Mouse (Mus musculus) heart, postnatal 0 days (tissue): Measurements from ENCODE around the gene Zbtb16. TPM values are rescaled to one million over a fixed set of nuclear protein-coding genes. Genes with fewer than 3 reads are reported as not detected.

Experiments used
- ATAC-seq: fragments of 200-750 bp; cut with Nextera tagmentation; 2 replicates; pipeline ENCODE4 v1.8.0; 2017; ENCODE audit warnings: low read depth, moderate number of reproducible peaks, moderate library complexity; ENCODE audit not compliant: insufficient read depth
- DNase-seq: peaks from one replicate; pipeline ENCODE4 v3.0.0-alpha.2; 2016; ENCODE audit warnings: low spot score
- H3K27ac ChIP-seq: fragments of 300-500 bp; sonication (generic); 2 replicates; pipeline ENCODE4 v1.5.1; 2014; ENCODE audit warnings: low read depth, mild to moderate bottlenecking
- H3K27me3 ChIP-seq: fragments of 300-500 bp; sonication (generic); 2 replicates; pipeline ENCODE4 v1.6.1; 2014; ENCODE audit warnings: low read length, mixed read lengths; ENCODE audit not compliant: control insufficient read depth, insufficient read depth
- H3K36me3 ChIP-seq: fragments of 300-500 bp; sonication (generic); replicated peaks from 2 replicates; pipeline ENCODE4 v1.6.1; 2014; ENCODE audit warnings: low read length, mixed read lengths; ENCODE audit not compliant: control insufficient read depth, insufficient read depth
- H3K4me1 ChIP-seq: fragments of 300-500 bp; sonication (generic); 2 replicates; pipeline ENCODE4 v1.6.1; 2014; ENCODE audit warnings: antibody characterized with exemption; ENCODE audit not compliant: control insufficient read depth, insufficient read depth
- H3K4me2 ChIP-seq: fragments of 300-500 bp; sonication (generic); 2 replicates; pipeline ENCODE4 v1.6.1; 2014; ENCODE audit warnings: low read depth, mild to moderate bottlenecking, low read length, moderate library complexity
- H3K4me3 ChIP-seq: fragments of 300-500 bp; sonication (generic); 2 replicates; pipeline ENCODE4 v1.5.1; 2014; ENCODE audit warnings: low read depth, low read length
- H3K9ac ChIP-seq: fragments of 300-500 bp; sonication (generic); replicated peaks from 2 replicates; pipeline ENCODE4 v1.6.1; 2014; ENCODE audit warnings: low read depth, low read length, mixed read lengths
- H3K9me3 ChIP-seq: fragments of 300-500 bp; sonication (generic); replicated peaks from 2 replicates; pipeline ENCODE4 v1.6.1; 2016; ENCODE audit warnings: low read length; ENCODE audit not compliant: control insufficient read depth
- CTCF ChIP-seq: IDR thresholded peaks from 2 replicates; pipeline ENCODE4 v1.5.1; 2016; ENCODE audit warnings: antibody characterized with exemption, control low read depth, low read depth
- EP300 ChIP-seq: IDR thresholded peaks from 2 replicates; pipeline ENCODE4 v1.6.1; 2016; ENCODE audit warnings: antibody characterized with exemption, low read depth
- WGBS: fragments of 180-500 bp; shearing (Covaris S2); extraction: QIAGEN DNeasy Blood & Tissue Kit; methylation state at CpG from one replicate; pipeline ENCODE4 v1.1.7; 2014; 5-methylcytosine and 5-hydroxymethylcytosine counted together
- polyA plus RNA-seq: library from polyadenylated mRNA; unstranded; fragments of >200 nt; fragmentation: Nextera tagmentation; extraction: Ambion mirVana; gene quantifications from 2 replicates; pipeline ENCODE4 v1.2.1, GENCODE M21; 2015
- total RNA-seq: library from RNA; depleted of rRNA; stranded (reverse); fragments of >200 nt; gene quantifications from 2 replicates; pipeline ENCODE4 v1.2.3, GENCODE M21; 2014; ENCODE audit warnings: low replicate concordance

Zbtb16 gene
- total and polyA plus RNA-seq, 2 experiments from 2014 or later, result 5.0 to 54.7 TPM

DNA sequence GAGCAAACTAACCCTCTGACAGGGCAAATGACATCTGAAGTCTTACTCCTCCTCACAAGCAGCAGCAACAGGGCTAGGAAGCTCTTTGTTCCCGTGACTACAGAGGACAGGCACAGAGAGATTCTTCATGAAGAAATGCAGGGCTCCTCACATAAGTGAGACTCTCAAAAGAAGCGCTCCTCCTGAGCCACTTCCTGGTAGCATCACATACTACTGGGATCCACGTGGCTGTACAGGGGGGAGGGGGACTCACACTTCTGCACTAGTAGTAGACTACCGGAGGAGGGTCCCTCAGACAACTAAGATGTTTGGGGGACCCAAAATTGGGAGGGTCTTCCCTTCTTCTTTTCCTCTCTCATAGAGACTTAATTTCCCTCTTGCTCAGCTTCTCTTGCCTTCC, 139.7 kb downstream of the Zbtb16 start:
- Histone ChIP-seq H3K36me3 (no peaks in the 10 kb centered on the region), H3K4me1 (peaks cover 25% of the 10 kb centered on the region), H3K4me3 (no peak overlapping the region), H3K27ac (no peak overlapping the region), H3K27me3 (no peaks in the 10 kb centered on the region), H3K9ac (no peak overlapping the region), H3K9me3 (no peaks in the 10 kb centered on the region), H3K4me2 (no peak overlapping the region)
- ATAC-seq (no peak), DNase-seq (no peak)
- TF ChIP-seq CTCF (no peak), EP300 (no peak)
- WGBS, result 64% methylated on average over 4 of the region's 4 CpGs

GRCm38 (mm10) chr9:48695796-48696195, 140.2 kb downstream of the Zbtb16 start:
- Histone ChIP-seq H3K9ac (no peak overlapping the region), H3K4me2 (no peak overlapping the region), H3K36me3 (no peaks in the 10 kb centered on the region), H3K9me3 (no peaks in the 10 kb centered on the region), H3K4me3 (no peak overlapping the region), H3K4me1 (peaks cover 25% of the 10 kb centered on the region), H3K27ac (no peak overlapping the region), H3K27me3 (no peaks in the 10 kb centered on the region)
- ATAC-seq (no peak), DNase-seq (no peak)
- 82% methylated on average over 4 of the region's 4 CpGs for WGBS
- no peak for TF ChIP-seq CTCF
- TF ChIP-seq EP300, result no peak

GRCm38 (mm10) chr9:48694616-48695061, 141.4 kb downstream of the Zbtb16 start:
- 0 out of 2 replicates have a peak overlapping the region, but pooled peaks have one; percentile 39 for H3K27ac ChIP-seq
- H3K36me3 ChIP-seq, result no peaks in the 10 kb centered on the region
- no peak for DNase-seq
- no peak for ATAC-seq
- H3K4me1 ChIP-seq, result peaks cover 25% of the 10 kb centered on the region
- no peaks in the 10 kb centered on the region for H3K9me3 ChIP-seq
- no peak overlapping the region for H3K9ac ChIP-seq
- TF ChIP-seq EP300, result no peak
- TF ChIP-seq CTCF, result no peak
- H3K4me3 ChIP-seq, result no peak overlapping the region
- WGBS, result 18% methylated on average over 10 of the region's 10 CpGs
- H3K4me2 ChIP-seq, result no peak overlapping the region
- H3K27me3 ChIP-seq, result no peaks in the 10 kb centered on the region

- H3K9me3 ChIP-seq, result no peaks in the 10 kb centered on the region
- H3K9ac ChIP-seq, result no peak overlapping the region
- no peak overlapping the region for H3K4me3 ChIP-seq
- H3K36me3 ChIP-seq, result no peaks in the 10 kb centered on the region
- DNase-seq (no peak), ATAC-seq (no peak)
- WGBS, result 83% methylated on average over 7 of the region's 7 CpGs
- no peaks in the 10 kb centered on the region for H3K27me3 ChIP-seq
- H3K4me1 ChIP-seq, result peaks cover 32% of the 10 kb centered on the region
- TF ChIP-seq EP300, result no peak
- TF ChIP-seq CTCF, result no peak
- H3K27ac ChIP-seq, result no peak overlapping the region
- H3K4me2 ChIP-seq, result no peak overlapping the region
These were observed 142.3 kb downstream of the Zbtb16 start for GRCm38 (mm10) chr9:48693696-48694095.

GRCm38 (mm10) chr9:48689718-48689980, 146.4 kb downstream of the Zbtb16 start:
- TF ChIP-seq CTCF, result no peak
- no peak for TF ChIP-seq EP300

GRCm38 (mm10) chr9:48688859-48689717, 146.9 kb downstream of the Zbtb16 start:
- no peak for TF ChIP-seq CTCF
- Histone ChIP-seq H3K36me3 (no peaks in the 10 kb centered on the region), H3K9ac (no peak overlapping the region), H3K4me2 (no peak overlapping the region), H3K27me3 (no peaks in the 10 kb centered on the region), H3K4me3 (no peak overlapping the region), H3K27ac (no peak overlapping the region), H3K4me1 (peaks cover 9% of the 10 kb centered on the region; the same call in 1 of the 2 replicates), H3K9me3 (no peaks in the 10 kb centered on the region)
- 37% methylated on average over 6 of the region's 6 CpGs for WGBS
- DNase-seq (no peak), ATAC-seq (no peak; the same call in 1 of the 2 replicates)

More at GRCm38 (mm10) chr9:48689718-48689980, 146.4 kb downstream of the Zbtb16 start:
- Histone ChIP-seq H3K27ac (no peak overlapping the region), H3K4me1 (peaks cover 12% of the 10 kb centered on the region), H3K36me3 (no peaks in the 10 kb centered on the region), H3K9me3 (no peaks in the 10 kb centered on the region), H3K27me3 (no peaks in the 10 kb centered on the region), H3K9ac (no peak overlapping the region), H3K4me3 (no peak overlapping the region), H3K4me2 (no peak overlapping the region)
- WGBS, result 100% methylated on average over 1 of the region's 1 CpGs
- no peak for ATAC-seq
- no peak for DNase-seq
